Mouse (Mus musculus) limb, embryonic 13.5 days (tissue): ENCODE measurements around the gene Sgpp1. TPM values are rescaled to one million over a fixed set of nuclear protein-coding genes. Genes with fewer than 3 reads are reported as not detected.

ENCODE experiments used
- ATAC-seq: fragments of 200-750 bp; cut with Nextera tagmentation; 2 replicates; pipeline ENCODE4 v1.8.0; 2017; ENCODE audit warnings: low read depth, moderate number of reproducible peaks, moderate TSS enrichment; ENCODE audit not compliant: low FRiP score
- H3K27ac ChIP-seq: fragments of 300-500 bp; sonication (generic); 2 replicates; pipeline ENCODE4 v1.5.1; 2015; ENCODE audit warnings: inconsistent platforms, mild to moderate bottlenecking, moderate library complexity
- H3K27me3 ChIP-seq: fragments of 300-500 bp; sonication (generic); 2 replicates; pipeline ENCODE4 v1.6.1; 2015; ENCODE audit warnings: mild to moderate bottlenecking, inconsistent platforms
- H3K36me3 ChIP-seq: fragments of 300-500 bp; sonication (generic); 2 replicates; pipeline ENCODE4 v1.6.1; 2015; ENCODE audit warnings: inconsistent platforms, mild to moderate bottlenecking, moderate library complexity
- H3K4me1 ChIP-seq: fragments of 300-500 bp; sonication (generic); 2 replicates; pipeline ENCODE4 v1.6.1; 2015; ENCODE audit warnings: inconsistent platforms
- H3K4me2 ChIP-seq: fragments of 300-500 bp; sonication (generic); replicated peaks from 2 replicates; pipeline ENCODE4 v1.6.1; 2015; ENCODE audit warnings: inconsistent platforms, mild to moderate bottlenecking, moderate library complexity
- H3K4me3 ChIP-seq: fragments of 300-500 bp; sonication (generic); 2 replicates; pipeline ENCODE4 v1.5.1; 2015; ENCODE audit warnings: moderate library complexity, mild to moderate bottlenecking, inconsistent platforms
- H3K9ac ChIP-seq: fragments of 300-500 bp; sonication (generic); 2 replicates; pipeline ENCODE4 v1.6.1; 2015; ENCODE audit warnings: mild to moderate bottlenecking, inconsistent platforms
- H3K9me3 ChIP-seq: fragments of 300-500 bp; sonication (generic); 2 replicates; pipeline ENCODE4 v1.6.1; 2016; ENCODE audit warnings: inconsistent platforms
- WGBS: fragments of 180-500 bp; shearing (Covaris S2); methylation state at CpG from one replicate; pipeline ENCODE4 v1.1.7; 2015; 5-methylcytosine and 5-hydroxymethylcytosine counted together
- polyA plus RNA-seq: library from polyadenylated mRNA; unstranded; fragments of >200 nt; fragmentation: Nextera tagmentation; extraction: Ambion mirVana; gene quantifications from 2 replicates; pipeline ENCODE4 v1.2.1, GENCODE M21; 2015

The Sgpp1 gene
- polyA plus RNA-seq, 1 experiment from 2014 or later: 12.3 TPM

DNA sequence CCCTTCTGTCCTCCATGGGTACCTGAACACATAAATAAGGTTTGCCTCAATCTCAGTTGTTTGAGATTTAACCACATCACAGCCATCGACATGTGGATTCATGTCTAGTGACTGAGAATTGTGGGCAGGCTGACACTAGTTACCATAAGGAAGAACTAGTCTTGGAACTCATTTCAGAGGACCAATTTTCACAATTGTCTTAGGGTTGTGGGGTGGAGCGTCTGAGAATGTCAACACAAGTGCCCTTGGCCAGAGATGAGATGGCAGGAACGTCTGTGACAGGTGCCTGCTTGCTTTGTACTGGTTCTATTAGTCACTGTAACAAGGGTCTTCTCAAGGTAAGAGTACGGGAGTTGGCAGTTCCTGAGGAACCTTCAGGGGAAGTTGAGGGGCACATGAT is 54.4 kb downstream of the Sgpp1 start:
- Histone ChIP-seq H3K9ac (no peak overlapping the region), H3K4me1 (no peaks in the 10 kb centered on the region), H3K27ac (no peak overlapping the region), H3K27me3 (no peaks in the 10 kb centered on the region), H3K4me2 (no peak overlapping the region), H3K9me3 (no peaks in the 10 kb centered on the region), H3K4me3 (no peak overlapping the region), H3K36me3 (no peaks in the 10 kb centered on the region)
- no peak for ATAC-seq
- 78% methylated on average over 4 of the region's 4 CpGs for WGBS

DNA sequence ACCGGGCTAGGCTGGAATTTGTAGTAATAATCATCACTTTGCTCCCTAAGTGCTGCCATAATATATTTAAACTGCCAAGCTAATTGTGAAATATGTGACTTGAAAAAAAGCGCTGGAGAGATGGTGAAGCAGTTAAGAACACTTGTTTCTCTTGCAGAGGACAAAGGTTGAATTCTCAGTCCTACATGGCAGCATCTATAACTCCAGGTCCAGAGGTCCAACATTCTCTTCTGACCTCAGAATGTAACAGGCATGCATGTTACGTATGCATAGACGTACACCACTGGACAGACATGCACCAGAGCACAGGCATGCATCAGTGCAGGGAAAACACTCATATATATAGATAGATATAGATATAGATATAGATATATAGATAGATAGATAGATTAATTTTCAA is 57.1 kb downstream of the Sgpp1 start:
- no peak overlapping the region for H3K4me3 ChIP-seq
- H3K4me2 ChIP-seq: no peak overlapping the region
- no peaks in the 10 kb centered on the region for H3K4me1 ChIP-seq
- H3K27me3 ChIP-seq: no peaks in the 10 kb centered on the region
- H3K9me3 ChIP-seq: no peaks in the 10 kb centered on the region
- H3K27ac ChIP-seq: no peak overlapping the region
- WGBS: 90% methylated on average over 4 of the region's 4 CpGs
- no peaks in the 10 kb centered on the region for H3K36me3 ChIP-seq
- no peak for ATAC-seq
- H3K9ac ChIP-seq: no peak overlapping the region

- no peak overlapping the region for H3K4me2 ChIP-seq
- no peaks in the 10 kb centered on the region for H3K9me3 ChIP-seq
- no peak overlapping the region for H3K4me3 ChIP-seq
- H3K27ac ChIP-seq: no peak overlapping the region
- H3K4me1 ChIP-seq: peaks cover 12% of the 10 kb centered on the region
- no peaks in the 10 kb centered on the region for H3K27me3 ChIP-seq
- 91% methylated on average over 4 of the region's 4 CpGs for WGBS
- no peak overlapping the region for H3K9ac ChIP-seq
- no peaks in the 10 kb centered on the region for H3K36me3 ChIP-seq
- ATAC-seq: no peak
Measured at GRCm38 (mm10) chr12:75672630-75673029, 62.9 kb downstream of the Sgpp1 start.

DNA sequence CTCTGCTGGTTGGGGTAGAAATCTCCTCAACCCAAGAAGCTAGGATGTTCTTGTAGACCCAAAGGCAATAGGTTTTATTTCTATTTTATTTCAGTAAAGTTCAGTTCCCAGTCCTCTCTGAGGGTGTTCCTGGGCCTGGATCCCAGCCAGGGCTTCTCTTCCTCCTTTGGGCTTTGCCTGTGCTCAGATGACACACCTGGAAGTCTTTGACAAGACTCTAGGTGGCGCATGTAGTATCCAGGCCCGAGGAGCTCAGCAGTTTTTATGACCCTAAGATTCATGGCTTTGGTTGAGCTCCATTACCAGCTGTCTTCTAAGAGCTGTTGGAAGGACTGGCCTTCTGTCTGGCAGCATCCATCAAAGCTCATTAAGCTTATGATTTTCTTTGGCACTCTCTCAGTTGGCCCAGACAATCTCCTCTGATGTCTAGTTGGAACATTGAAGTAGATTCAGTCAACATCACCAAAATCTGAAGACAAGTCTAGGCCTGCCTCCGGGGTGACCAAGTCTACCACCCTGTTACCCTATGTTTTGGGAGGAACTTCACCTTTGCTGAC is 63.7 kb downstream of the Sgpp1 start:
- Histone ChIP-seq H3K9ac (no peak overlapping the region), H3K4me1 (peaks cover 12% of the 10 kb centered on the region), H3K9me3 (no peaks in the 10 kb centered on the region), H3K36me3 (no peaks in the 10 kb centered on the region), H3K27ac (no peak overlapping the region), H3K4me3 (no peak overlapping the region), H3K27me3 (no peaks in the 10 kb centered on the region), H3K4me2 (no peak overlapping the region)
- ATAC-seq: no peak
- WGBS: 75% methylated on average over 3 of the region's 3 CpGs

GRCm38 (mm10) chr12:75670611-75671010 is 64.9 kb downstream of the Sgpp1 start:
- Histone ChIP-seq H3K9ac (peak overlapping the region; percentile 66), H3K9me3 (no peaks in the 10 kb centered on the region), H3K27ac (no peak overlapping the region), H3K36me3 (no peaks in the 10 kb centered on the region), H3K4me3 (peak overlapping the region; percentile 52), H3K27me3 (no peaks in the 10 kb centered on the region), H3K4me1 (peaks cover 12% of the 10 kb centered on the region), H3K4me2 (peak overlapping the region; percentile 75)
- 89% methylated on average over 6 of the region's 6 CpGs for WGBS
- no peak for ATAC-seq

DNA sequence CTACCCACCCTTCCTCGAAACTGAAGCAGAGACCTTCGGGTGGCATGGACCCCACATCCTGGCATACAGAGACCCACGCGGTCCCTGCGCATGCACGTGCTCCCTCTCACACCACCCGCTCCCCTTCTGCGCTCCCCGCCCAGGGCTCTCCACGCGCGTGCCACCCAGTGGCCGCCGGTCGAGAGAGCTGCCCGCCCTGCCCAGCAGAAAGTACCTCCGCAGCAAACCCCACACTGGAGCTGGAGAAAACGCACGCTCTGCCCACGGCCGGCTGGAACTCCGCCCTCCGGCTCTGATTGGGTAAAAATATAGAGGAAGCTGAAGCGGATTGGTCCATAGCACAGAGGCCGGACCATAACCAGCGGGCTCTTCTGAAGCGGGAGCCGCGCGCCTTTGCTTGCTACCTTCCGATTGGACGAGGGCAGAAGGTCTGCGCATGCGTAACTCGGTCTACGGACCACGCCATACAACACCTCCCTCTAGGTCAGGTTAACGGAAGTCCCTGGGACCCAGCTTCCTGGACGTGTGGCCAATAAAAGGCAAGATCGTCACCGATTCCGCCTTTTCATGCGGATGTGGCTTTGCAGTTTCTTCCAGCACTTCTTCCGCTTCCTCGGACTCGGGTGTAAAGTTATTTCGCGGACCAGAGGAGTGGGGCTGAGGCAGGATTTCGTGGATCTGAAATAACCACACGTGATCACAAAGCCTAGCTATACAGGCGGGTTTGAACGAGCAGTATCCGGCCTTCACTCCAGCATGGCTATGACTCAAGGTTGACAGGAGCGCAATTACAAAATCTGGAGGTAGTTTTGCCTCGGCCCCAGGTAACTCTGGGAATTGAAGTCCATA is 66.0 kb downstream of the Sgpp1 start, which contains the start of gene Wdr89:
Gene Wdr89 (minus strand): TSS at position 280 of the 849 bp plus-strand sequence.
- Histone ChIP-seq H3K36me3 (no peaks in the 10 kb centered on the region), H3K4me3 (peak within 1 kb of the TSS; percentile 55), H3K4me2 (peak within 1 kb of the TSS; percentile 82), H3K27me3 (no peaks in the 10 kb centered on the region), H3K27ac (peak within 1 kb of the TSS; percentile 82), H3K4me1 (peaks cover 12% of the 10 kb centered on the region), H3K9me3 (no peaks in the 10 kb centered on the region), H3K9ac (peak within 1 kb of the TSS; percentile 79)
- ATAC-seq: peak; percentile 99
- WGBS: under 1% methylated on average over 55 of the region's 55 CpGs

DNA sequence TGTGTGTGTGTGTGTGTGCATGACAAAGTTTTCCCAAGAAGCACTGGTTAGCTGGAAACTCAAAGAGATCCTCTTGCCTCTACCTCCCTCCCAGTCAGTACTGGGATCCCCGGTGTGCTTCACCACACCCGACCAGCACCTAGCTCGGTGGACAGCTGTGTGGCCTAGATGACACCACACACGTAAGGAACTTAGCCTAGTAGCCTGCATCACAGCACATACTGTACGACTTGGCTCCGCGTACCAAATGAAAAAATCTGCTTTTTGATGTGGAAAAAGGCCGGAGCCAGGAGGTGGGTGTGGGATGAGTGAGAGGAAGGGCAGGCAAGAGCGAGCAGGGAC is 66.6 kb downstream of the Sgpp1 start:
- peak overlapping the region; percentile 82 for H3K4me2 ChIP-seq
- no peaks in the 10 kb centered on the region for H3K9me3 ChIP-seq
- peak overlapping the region; percentile 79 for H3K9ac ChIP-seq
- H3K4me3 ChIP-seq: peak overlapping the region; percentile 55
- H3K4me1 ChIP-seq: peaks cover 14% of the 10 kb centered on the region
- no peaks in the 10 kb centered on the region for H3K36me3 ChIP-seq
- no peaks in the 10 kb centered on the region for H3K27me3 ChIP-seq
- no peak for ATAC-seq
- WGBS: 1% methylated on average over 9 of the region's 9 CpGs
- H3K27ac ChIP-seq: peak overlapping the region; percentile 82

- H3K4me3 ChIP-seq: peak overlapping the region; percentile 55; the same call in 1 of the 2 replicates
- H3K36me3 ChIP-seq: no peaks in the 10 kb centered on the region
- 86% methylated on average over 2 of the region's 2 CpGs for WGBS
- H3K9ac ChIP-seq: no peak overlapping the region
- H3K27ac ChIP-seq: no peak overlapping the region
- H3K4me2 ChIP-seq: peak overlapping the region; percentile 82
- H3K27me3 ChIP-seq: no peaks in the 10 kb centered on the region
- no peak for ATAC-seq
- peaks cover 19% of the 10 kb centered on the region for H3K4me1 ChIP-seq
- no peaks in the 10 kb centered on the region for H3K9me3 ChIP-seq
Measured at GRCm38 (mm10) chr12:75668221-75668620, 67.3 kb downstream of the Sgpp1 start.

DNA sequence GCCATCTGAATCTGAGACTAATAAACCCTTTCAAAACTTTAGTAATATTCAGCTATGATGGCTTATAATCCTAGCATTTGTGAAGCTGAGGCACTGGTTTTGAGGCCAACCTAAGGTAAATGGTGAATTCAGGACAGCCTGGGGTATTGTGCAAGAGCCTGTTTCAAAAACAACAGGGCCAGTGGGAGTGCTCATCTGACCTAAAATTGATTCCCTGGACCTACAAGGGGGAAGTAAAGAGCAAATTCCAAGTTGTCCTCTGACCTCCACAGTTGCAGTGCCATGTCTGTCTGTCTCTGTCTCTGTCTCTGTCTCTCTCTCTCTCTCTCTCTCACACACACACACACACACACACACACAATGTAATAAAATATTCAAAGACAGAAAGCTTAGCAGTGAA is 68.6 kb downstream of the Sgpp1 start:
- H3K4me3 ChIP-seq: no peak overlapping the region
- H3K9me3 ChIP-seq: no peaks in the 10 kb centered on the region
- H3K36me3 ChIP-seq: no peaks in the 10 kb centered on the region
- peaks cover 19% of the 10 kb centered on the region for H3K4me1 ChIP-seq
- ATAC-seq: no peak
- H3K9ac ChIP-seq: no peak overlapping the region
- H3K4me2 ChIP-seq: no peak overlapping the region
- H3K27me3 ChIP-seq: no peaks in the 10 kb centered on the region
- H3K27ac ChIP-seq: no peak overlapping the region

DNA sequence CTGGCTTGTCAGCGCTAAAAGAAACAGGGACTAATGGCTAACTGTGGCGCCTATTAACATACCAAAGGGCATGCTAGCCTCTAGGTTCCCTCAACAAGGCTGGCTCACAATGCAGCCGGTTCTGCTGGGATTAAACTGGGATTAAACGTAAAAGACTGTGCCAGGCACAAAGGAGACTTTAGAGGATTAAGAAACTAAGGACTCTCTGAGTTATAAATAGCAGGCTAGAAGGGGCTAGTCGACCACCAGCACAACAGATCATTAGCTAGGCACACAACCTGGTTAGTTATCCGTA is 71.1 kb downstream of the Sgpp1 start:
- H3K4me2 ChIP-seq: no peak overlapping the region
- no peak overlapping the region for H3K27ac ChIP-seq
- H3K4me3 ChIP-seq: no peak overlapping the region
- H3K4me1 ChIP-seq: peaks cover 12% of the 10 kb centered on the region
- no peak overlapping the region for H3K9ac ChIP-seq
- no peaks in the 10 kb centered on the region for H3K9me3 ChIP-seq
- WGBS: 20% methylated on average over 6 of the region's 6 CpGs
- ATAC-seq: no peak
- no peaks in the 10 kb centered on the region for H3K36me3 ChIP-seq
- no peaks in the 10 kb centered on the region for H3K27me3 ChIP-seq
